Mouse (Mus musculus) adrenal gland, adult 8-10 months (tissue): ENCODE data around the gene Fam83g. TPM values are rescaled to one million over a fixed set of nuclear protein-coding genes. Genes with fewer than 3 reads are reported as not detected.

Experiments
- DNase-seq: peaks from one replicate; pipeline ENCODE4 v3.0.0; 2022
- total RNA-seq, 4 experiments: library from RNA; stranded (reverse); gene quantifications; 2 replicates each; pipeline ENCODE4 v1.2.4; 2022

The Fam83g gene
- total RNA-seq, 4 experiments from 2014 or later, result 1.7 to 2.9 (median 2.3) TPM

DNA sequence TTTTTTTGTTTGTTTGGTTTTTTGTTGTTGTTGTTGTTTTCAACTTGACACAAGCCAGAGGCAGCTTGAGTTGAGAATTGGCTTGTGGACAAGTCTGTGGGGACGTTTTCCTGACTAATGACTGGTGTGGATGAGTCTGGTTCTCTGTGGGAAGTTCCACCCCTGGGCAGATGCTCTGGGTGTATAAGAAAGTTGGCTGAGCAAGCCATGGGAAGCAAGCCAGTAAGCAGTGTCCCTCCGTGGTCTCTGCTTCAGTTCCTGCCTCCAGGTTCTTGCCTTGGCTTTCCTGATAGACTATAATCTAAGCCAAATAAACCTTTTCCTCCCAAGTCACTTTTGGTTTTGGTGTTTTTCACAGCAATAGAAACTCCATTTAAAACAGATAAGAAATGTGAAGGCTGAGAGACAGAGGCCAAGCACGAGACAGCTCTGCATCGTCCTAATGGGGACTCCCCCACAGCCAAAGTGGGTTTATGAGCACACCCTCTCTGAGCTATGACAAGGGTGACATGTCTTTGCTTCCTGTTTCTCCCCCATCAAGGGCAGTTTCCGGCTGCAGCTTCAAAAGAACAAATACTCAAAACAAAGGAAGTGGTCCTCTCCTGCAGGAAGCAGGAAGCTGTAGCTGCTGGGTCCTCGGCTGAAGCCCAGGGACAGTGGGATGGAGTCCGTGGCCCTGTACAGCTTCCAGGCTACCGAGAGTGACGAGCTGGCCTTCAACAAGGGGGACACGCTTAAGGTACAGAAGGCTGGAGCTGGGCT, 31.0 kb upstream of the Fam83g start, which contains the start of gene Grap:
Gene Grap, plus strand, starts transcription at position 580 of the 762 bp plus-strand sequence.
- DNase-seq, result no peak

DNA sequence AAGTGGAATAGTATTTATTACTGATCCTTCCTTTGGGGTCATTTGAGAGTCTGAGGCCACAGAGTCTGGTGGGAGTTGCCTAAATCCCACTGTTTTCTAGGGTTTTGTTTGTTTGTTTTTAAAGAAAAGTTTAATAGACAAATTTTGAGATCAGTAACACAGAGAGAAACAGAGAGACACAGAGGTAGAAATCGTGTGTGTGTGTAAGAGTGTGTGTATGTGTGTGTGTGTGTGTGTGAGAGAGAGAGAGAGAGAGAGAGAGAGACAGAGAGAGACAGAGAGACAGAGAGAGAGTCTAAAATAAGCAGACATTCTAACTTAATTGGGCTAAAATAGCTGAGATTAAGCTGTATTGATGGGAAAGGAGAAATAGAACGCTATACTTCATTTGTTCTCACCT, 30.3 kb upstream of the Fam83g start:
- DNase-seq, result no peak

DNA sequence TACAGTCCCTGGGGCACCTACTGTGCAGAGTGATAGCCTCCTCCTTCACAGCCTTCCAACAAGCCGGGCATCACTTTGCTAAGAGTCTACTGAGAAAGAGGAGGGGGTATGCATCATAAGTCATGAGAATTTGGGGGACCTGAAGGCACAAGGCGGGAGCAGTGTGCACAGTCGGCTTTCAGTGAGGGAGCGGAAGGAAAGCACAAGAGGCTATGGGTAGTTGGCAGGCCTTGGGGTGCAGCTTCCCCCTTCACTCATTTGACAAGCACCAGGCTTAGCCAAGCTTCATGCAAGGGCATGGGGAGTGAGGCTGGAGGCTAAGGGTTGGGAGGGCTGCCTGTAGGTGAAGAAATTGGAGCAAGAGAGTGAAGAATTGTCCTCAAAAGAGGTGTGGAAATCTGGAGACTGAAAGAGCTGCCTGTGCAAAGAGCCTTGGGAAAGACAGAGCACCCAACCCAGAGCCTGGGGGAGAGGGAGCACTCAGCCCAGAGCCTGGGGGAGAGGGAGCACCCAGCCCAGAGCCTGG, 29.0 kb upstream of the Fam83g start:
- no peak for DNase-seq

DNA sequence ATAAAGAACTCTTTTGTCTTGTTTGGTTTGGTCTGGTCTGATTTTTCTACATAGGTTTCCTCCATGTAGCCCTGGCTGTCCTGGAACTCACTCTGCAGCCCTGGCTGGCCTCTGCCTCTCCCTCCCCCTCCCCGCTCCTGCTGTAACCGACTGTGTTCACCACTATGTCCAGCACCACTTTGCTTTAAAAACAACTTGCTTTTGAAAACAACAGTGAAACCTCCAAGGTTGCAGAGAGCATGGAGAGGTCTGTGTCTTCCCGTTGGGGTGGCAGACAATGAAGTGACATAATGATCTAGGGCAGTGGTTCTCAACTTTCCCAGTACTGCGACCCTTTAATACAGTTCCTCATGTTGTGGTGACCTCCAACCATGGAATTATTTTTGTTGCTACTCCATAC, 28.2 kb upstream of the Fam83g start:
- no peak for DNase-seq

DNA sequence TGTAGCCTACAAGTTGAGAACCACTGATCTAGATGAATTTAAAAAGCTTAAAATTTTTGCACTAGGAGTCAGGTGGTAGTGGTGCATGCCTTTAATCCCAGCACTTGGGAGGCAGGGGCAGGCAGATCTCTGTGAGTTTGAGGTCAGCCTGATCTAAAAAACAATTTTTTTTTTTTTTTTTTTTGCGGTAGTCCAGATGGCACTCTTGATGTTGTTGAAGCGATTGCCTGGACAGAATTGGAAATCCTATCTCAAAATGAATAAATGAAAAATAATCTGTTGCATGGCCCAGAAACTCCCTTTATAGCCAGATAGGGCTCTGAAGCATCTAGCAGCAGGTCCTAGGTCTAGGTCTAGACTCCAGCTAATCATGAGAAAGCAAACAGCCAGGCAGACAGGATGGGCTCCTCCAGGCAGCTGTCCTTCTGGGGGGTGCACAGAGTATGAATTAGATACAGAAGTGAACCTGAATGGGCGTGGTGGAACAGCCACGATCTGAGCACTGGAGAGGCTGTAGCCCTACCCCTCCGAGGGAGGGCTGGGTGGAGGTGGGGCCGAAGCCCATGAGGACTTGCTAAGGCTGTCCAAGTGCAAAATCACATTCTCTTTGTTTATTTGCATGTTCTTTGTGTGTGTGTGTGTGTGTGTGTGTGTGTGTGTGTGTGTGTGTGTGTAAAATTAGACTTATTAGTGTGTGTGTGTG, 27.6 kb upstream of the Fam83g start:
- no peak for DNase-seq

DNA sequence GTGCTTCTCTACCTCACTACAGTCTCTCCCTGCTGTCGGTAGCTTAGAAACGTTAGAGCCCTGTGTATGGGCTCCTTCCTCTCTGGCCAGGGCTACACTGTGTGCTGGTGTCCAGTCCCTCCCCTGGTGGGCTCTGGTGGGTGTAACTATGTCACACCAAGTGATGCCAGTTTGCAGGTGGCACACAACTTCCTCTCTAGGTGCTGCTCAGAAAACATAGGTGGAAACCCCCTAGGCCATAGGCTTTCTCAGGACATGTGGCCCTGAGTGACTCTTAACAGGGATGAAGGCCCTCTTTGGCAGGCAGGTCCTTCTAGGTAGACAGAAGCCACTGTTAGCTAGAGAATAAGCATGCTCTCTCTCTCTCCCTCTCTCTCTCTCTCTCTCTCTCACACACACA, 26.5 kb upstream of the Fam83g start:
- no peak for DNase-seq

DNA sequence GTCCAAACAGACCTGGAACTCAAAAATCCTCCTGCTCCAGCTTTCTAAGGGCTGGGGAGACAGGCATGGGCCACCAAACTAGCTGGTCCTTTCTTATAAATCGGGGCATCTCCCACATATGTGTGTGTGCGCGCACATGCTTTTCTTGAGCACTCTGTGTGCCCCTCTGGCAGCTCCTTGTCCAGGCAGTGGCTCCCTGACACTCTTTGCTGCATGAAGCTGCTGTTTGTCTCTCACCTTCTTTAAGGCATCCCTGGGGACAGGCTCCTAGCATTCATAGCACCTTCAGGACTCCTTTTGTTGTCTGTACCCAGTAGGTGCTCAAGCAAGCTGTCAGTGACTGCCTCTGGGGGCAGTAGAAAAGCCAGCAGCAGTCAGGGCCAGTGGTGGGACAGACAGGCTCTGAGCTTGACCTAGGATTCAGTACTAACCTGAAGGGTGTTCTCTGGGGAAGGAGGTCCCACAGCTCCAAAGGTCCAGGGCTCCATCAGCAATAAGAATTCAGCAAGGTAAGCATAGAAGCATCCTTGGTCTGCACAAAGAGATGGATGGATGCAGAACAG, 25.4 kb upstream of the Fam83g start:
- DNase-seq, result no peak

DNA sequence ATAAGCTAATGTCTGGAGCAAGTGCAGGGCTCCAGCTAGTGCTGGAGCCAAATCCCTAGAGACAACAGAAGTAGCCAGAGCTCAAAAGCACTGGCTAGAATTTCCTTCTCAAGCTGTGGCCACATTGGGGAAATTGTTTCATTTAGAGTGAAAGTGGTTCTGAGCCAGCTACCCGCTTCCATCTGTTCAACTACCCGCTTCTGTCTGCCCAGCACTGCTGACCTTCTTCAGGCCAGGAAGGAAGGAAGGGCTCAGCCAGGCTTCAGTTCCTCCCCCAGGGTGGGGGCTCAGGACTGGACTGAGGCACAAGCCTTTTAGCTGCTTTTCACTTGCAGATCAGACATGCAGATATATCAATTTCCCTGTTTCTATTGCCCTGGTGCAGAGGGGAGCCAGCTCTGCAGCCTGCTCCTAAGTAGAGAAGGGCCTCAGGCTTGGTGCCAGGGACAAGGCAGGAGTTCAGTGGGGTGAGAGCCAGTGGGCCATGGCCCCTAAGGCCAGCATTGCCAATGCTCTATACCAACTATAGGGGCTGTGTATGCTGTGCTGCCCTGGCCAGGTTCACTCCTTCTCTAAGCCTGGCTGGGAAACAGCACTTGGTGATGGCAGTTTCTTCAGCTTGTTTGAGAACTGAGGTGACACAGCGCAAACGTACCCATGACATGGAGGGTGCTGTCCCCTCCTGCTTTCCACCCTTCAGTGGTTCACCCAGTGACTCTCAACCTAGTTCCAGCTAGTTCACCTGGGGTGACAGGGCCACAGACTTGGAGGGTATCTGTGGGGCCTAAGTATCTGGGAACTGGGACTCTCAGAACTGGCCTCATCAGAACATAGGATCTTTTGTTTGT, 24.7 kb upstream of the Fam83g start:
- DNase-seq, result no peak

DNA sequence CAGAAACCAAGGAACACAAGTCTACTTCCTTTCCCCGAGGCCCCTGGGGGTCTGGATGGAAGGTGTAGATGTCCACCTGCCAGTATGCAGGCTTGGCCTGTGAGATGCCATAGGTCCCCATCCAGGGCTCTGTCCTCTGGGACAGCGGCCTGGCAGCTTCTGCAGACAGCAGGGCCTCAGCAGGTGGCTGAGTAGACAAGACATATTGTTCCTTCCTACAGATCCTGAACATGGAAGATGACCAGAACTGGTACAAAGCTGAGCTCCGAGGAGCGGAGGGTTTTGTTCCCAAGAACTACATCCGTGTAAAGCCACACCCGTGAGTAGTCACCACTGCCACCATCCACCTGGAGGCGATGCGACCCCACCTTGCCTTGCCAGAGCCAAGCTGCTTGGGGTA, 23.9 kb upstream of the Fam83g start:
- no peak for DNase-seq

DNA sequence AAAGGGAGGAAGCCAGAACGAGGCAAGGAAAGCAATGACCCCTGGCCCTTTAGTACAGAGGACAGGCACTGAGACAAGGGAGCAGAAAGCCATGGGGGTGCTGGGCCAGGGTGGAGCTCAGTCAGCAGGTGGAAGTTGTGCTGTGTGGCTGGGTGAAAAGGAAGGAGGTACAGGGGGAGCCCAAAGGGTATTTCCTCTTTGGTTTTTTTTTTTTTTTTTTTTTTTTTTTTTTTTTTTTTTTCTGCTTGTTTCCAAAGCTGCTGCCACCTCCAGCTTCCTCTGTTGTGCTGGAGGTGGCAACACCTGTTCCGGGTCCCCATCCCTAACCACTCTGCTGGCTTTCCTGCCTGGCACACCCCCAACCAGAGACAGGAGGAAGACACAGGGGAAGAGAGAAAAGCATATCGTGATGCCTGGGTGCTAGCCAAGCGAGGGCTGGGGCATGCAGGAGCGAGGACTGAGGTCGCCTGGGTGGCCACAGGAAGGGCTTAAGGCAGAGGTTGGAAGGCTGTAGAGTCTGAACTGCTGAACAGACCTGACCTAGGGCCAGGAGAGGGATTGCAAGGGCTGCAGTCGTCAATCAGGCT, 23.0 kb upstream of the Fam83g start:
- no peak for DNase-seq

DNA sequence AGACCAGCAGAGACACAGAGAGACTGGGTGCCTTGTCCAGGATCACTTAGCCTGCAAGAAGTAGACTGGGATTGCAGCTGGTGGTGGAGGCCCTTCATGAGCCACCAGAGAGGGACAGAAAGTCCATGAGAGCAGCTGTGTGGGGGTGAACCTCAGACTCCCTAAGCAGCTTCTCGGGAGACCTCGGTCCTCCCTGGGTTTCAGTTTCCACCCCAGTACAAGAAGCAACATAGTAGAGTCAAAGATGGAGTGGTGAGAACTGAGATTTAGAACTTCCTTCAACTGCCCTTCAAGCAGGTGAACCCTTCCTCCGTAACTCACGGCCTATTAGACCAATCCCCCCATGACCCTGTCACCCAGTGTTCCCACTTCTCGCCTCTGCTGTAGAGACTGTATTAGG, 21.7 kb upstream of the Fam83g start:
- DNase-seq, result no peak

DNA sequence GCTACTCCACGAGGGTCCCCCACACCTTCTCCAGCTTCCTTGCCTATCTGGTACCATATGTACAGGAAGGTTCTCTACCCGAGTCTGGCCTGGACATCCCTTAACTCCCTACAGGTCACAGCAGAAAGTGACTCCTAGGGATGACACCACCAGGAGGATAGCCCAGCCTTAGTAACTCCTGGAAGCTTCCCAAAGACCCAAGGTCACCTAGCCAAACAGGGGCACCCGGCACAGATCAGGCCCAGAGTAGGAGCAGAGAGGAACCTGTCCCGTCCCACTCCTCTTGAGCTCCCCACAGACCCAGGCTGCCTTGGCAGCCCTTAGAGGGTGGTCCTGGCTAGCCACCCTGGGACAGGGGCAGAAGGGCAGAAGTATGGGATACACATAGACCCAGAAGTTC, 18.5 kb upstream of the Fam83g start:
- no peak for DNase-seq

DNA sequence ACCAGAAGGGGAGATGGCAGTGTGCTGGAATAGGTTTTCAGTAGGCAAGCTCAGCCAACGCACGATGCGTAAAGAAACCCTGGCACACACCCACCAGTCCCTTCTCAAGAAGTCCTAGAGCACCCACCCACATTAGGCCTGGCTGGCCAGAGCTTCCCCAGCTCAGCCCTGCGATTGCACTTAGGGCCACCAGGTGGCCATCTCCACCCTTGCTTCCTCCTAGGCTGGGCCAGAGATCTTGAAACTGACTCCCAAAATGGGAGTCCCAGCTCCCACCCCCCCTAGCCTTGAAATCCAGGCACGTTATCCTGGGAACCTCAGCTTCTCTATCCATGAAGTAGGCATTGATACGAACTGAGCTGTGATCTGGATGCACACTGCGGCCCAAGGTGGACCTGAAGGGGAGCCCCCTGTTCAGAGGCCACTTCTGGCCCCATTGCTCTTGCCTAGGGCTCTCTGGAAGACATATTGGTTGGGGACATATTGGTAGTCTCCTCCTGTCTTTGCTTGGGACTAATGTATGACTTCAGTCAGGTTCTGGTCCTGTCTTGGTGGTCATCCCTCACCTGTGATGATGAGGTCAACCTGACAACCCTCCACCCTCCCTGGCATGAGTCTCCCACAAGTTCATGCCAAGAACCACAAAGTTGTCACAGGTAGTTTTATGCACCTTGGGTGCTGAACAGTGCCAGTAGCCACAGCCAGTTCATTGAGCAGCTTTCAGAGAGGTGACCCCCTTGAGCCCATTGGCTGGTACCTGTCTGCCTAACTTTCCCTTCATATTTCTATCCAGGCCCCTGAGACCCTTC, 17.7 kb upstream of the Fam83g start:
- DNase-seq, result peak; percentile 35

DNA sequence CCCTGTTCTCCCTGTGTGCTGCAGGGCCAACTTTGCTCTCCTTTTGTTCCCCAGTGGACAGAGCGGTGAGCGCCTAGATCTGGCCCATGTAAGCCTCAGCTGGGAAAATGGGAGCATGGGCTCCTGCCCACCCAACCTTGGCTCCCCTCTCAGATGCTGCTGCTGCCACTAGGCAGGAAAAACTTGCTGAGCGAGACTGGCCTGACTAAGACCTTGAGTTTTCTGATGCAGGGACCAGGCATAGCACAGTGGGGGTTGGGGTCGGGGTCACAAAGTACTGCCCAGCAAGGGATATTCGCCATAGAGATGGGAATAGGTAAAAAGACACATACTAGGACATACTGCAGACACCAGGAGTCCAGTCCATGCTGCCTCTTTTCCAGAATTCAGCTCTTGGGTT, 16.6 kb upstream of the Fam83g start:
- DNase-seq, result no peak

DNA sequence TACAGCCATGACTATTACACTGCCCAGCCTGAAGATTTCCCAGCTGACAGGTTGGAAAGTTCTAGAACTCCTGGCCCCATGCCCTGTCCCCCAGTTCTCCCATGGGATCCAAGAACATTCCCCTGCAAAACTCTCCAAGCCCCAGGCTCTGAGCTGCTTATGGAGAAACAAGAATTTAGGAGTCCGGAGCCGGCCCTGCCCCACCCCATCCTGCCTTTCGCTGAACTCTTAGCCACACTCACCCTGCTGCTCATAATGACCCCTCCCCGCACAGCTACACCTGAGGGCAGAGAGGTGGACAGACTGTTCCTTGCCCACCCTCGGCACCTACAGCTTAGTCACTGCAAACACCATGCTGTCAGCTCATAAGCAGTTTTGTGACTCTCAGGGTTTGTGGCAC, 16.1 kb upstream of the Fam83g start:
- DNase-seq, result no peak

DNA sequence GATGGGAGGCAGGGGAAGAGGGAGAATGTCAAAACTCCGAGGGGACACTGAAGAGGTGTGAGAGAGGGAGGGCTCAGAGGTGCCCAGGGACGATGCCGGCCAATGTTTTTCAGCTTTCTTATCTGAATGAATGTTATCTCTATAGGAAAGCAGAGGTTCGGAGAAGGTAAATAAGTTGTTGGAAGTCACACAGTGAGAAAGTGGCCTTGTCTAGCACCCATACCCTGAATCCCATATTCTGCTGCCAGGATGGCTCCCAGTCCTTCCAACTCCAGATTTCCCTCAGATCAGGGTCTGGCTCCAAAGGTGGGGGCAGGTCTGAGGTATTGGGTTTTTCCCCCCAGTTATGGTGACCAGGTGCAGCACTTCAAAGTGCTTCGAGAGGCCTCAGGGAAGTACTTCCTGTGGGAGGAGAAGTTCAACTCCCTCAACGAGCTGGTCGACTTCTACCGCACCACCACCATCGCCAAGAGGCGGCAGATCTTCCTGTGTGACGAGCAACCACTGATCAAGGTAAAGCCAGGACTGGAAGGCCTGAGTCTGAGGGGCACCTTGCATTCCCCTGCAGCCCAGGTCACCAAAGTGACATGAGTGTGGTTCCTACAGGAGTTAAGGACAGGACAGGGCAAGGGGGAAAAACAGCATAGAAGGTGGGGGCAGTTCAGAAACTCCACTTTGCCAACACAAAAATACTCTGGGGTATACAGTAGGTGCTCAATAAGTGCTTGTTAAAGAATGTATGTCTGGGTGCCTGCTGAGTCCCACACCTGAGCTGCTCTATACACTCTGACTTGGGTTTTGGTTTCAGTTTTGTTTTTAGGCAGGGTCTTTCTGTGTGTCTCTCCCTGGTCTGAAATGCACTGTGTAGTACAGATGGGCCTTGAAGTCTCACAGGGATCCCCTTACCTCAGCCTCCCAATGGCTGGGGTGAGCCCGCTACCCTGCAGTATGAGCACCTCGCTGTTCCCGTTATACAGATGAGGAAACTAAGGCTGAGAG, 14.1 kb upstream of the Fam83g start:
- DNase-seq, result no peak

DNA sequence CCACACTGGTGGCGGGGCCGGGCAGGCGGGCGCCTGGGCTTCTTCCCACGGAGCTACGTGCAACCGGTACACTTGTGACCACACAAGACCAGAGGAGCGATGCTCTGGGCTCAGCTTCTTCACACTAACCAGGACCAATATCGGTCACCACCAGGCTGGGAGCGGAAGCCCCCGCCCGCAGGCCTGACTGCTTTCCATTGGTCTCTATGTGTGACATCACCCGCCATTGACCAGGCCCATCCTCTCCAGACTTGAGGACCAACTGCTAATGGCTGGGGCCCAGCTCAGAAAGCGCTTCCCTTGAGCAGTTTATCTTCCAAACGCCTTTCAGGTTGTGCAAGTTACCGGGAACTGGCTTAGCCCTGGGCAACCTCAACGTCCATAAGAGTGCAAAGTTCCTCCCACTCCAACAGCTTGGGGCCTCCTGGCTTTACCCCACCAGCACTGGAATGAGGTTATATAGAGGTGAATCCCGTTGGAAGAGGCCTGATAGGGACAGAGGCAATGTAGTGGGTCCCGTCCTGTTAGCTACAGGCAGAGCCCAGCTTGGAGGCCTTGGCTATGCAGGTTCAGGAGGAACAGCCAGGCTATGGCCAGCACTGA, 12.0 kb upstream of the Fam83g start:
- DNase-seq, result no peak

DNA sequence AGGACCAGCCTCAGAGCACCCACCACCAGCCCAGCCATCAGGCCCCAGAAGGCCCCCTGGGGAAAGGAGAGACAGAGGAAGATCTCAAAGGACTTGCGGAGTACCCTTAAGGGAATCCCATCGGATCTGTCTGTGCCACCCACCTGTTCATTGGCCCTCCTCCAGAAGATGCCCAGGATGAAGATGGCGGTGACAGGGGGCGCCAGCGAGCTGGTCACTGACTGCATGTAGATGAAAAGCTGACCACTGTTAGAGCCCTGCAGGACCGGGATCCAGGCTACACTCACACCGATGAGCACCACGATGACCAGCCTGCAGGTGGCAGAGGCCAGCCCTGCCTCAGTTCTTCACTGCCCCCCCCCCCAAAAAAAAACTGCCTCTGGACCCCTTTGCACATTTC, 10.2 kb upstream of the Fam83g start:
- no peak for DNase-seq

DNA sequence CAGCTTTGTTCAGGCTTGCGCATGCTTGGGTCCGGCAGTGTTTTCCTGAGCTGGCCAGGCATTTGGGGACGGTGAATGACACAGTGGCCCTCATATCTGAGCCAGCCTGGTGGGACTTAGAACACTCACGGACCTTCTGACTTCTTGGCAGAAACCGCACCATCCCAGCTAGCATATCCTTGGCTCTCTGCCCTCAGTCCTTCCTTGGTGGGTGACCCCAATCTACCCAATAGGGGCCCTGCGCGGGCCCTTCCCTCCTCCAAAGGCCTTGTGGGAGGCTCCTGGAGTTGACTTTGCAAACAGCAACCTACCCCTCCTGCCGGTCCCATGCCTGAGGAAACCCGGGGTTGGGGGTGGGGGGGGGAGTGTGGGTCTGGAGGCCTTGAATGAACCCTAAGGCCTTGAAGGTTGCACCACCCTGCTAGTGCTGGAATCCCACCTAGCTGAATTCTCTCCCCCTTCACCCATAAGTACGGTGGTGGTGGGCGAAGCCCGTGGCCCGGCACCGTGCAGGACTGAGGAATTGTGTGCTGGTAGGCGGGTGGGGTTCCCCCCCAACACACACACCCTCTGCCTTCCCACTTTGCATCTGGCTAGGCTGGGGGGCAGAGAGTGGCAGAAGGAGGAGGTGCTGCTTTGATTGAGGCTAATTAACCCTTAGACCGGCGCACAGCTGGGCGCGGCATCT, 9.6 kb upstream of the Fam83g start:
- DNase-seq, result no peak
